Mouse (Mus musculus): ENCODE results near the gene Zfp574. TPM values are rescaled to one million over a fixed set of nuclear protein-coding genes. Genes with fewer than 3 reads are reported as not detected.

Gene Zfp574
- polyA plus RNA-seq, 1 experiment, result 65.0 TPM

DNA sequence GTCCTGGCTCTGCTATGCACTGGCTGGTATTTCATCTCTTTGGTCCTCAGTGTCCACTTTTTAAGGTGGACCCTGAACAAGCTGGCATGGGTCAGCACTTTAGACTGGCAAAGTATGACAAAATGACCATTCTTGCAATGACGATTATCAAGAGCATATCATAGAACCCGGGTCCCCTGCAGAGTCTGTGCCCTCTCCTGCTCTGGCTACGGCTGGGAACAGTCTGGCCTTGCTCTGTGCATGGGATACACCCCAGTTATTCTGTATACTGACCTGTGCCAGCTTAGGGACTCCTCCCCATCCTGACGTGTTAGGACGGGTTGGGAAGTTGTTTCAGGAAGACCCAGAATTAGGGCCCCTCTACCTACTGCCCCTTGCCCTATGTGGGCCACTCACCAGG is 14.5 kb upstream of the Zfp574 start:
- DNase-seq, result no peak
- no peak overlapping the region for H3K27ac ChIP-seq (ENCODE audit: control insufficient read depth, insufficient read depth, low read length)
- no peaks in the 10 kb centered on the region for H3K27me3 ChIP-seq (ENCODE audit: control insufficient read depth, insufficient read depth, low read length)
- no peaks in the 10 kb centered on the region for H3K36me3 ChIP-seq (ENCODE audit: control insufficient read depth, insufficient read depth, low read length)
- H3K4me3 ChIP-seq (ENCODE audit: control insufficient read depth, insufficient read depth, low read length), result no peak overlapping the region
- H3K4me1 ChIP-seq (replicated peaks; ENCODE audit: control insufficient read depth, insufficient read depth, low read length), result no peaks in the 10 kb centered on the region
- TF ChIP-seq POLR2A (IDR thresholded peaks at IDR 0.05; ENCODE audit: control insufficient read depth, extremely low read depth, insufficient read depth, low read length, poor library complexity) (no peak), CTCF (IDR thresholded peaks at IDR 0.05; ENCODE audit: borderline replicate concordance, control insufficient read depth, extremely low read depth, insufficient read depth, low read length, poor library complexity) (no peak)
- WGBS, result 94% methylated on average over 5 of the region's 5 CpGs

GRCm38 (mm10) chr7:25058394-25058793 is 14.0 kb upstream of the Zfp574 start:
- no peaks in the 10 kb centered on the region for H3K27me3 ChIP-seq (ENCODE audit: control insufficient read depth, insufficient read depth, low read length)
- no peak overlapping the region for H3K27ac ChIP-seq (ENCODE audit: control insufficient read depth, insufficient read depth, low read length)
- no peaks in the 10 kb centered on the region for H3K4me1 ChIP-seq (replicated peaks; ENCODE audit: control insufficient read depth, insufficient read depth, low read length)
- TF ChIP-seq CTCF (IDR thresholded peaks at IDR 0.05; ENCODE audit: borderline replicate concordance, control insufficient read depth, extremely low read depth, insufficient read depth, low read length, poor library complexity) (no peak), POLR2A (IDR thresholded peaks at IDR 0.05; ENCODE audit: control insufficient read depth, extremely low read depth, insufficient read depth, low read length, poor library complexity) (no peak)
- H3K36me3 ChIP-seq (ENCODE audit: control insufficient read depth, insufficient read depth, low read length), result no peaks in the 10 kb centered on the region
- 97% methylated on average over 8 of the region's 8 CpGs for WGBS
- H3K4me3 ChIP-seq (ENCODE audit: control insufficient read depth, insufficient read depth, low read length), result no peak overlapping the region
- no peak for DNase-seq

GRCm38 (mm10) chr7:25058836-25059235 is 13.5 kb upstream of the Zfp574 start:
- Histone ChIP-seq H3K27me3 (ENCODE audit: control insufficient read depth, insufficient read depth, low read length) (no peaks in the 10 kb centered on the region), H3K4me1 (replicated peaks; ENCODE audit: control insufficient read depth, insufficient read depth, low read length) (no peaks in the 10 kb centered on the region), H3K36me3 (ENCODE audit: control insufficient read depth, insufficient read depth, low read length) (no peaks in the 10 kb centered on the region), H3K4me3 (ENCODE audit: control insufficient read depth, insufficient read depth, low read length) (no peak overlapping the region), H3K27ac (ENCODE audit: control insufficient read depth, insufficient read depth, low read length) (no peak overlapping the region)
- no peak for DNase-seq
- 94% methylated on average over 14 of the region's 14 CpGs for WGBS
- TF ChIP-seq POLR2A (IDR thresholded peaks at IDR 0.05; ENCODE audit: control insufficient read depth, extremely low read depth, insufficient read depth, low read length, poor library complexity) (no peak), CTCF (IDR thresholded peaks at IDR 0.05; ENCODE audit: borderline replicate concordance, control insufficient read depth, extremely low read depth, insufficient read depth, low read length, poor library complexity) (no peak)

- H3K4me1 ChIP-seq (replicated peaks; ENCODE audit: control insufficient read depth, insufficient read depth, low read length), result no peaks in the 10 kb centered on the region
- H3K4me3 ChIP-seq (ENCODE audit: control insufficient read depth, insufficient read depth, low read length), result no peak overlapping the region
- 83% methylated on average over 6 of the region's 6 CpGs for WGBS
- no peak for DNase-seq
- TF ChIP-seq CTCF (IDR thresholded peaks at IDR 0.05; ENCODE audit: borderline replicate concordance, control insufficient read depth, extremely low read depth, insufficient read depth, low read length, poor library complexity), result no peak
- no peaks in the 10 kb centered on the region for H3K36me3 ChIP-seq (ENCODE audit: control insufficient read depth, insufficient read depth, low read length)
- H3K27ac ChIP-seq (ENCODE audit: control insufficient read depth, insufficient read depth, low read length), result no peak overlapping the region
- H3K27me3 ChIP-seq (ENCODE audit: control insufficient read depth, insufficient read depth, low read length), result no peaks in the 10 kb centered on the region
Observed at GRCm38 (mm10) chr7:25063346-25063745, 9.0 kb upstream of the Zfp574 start.

DNA sequence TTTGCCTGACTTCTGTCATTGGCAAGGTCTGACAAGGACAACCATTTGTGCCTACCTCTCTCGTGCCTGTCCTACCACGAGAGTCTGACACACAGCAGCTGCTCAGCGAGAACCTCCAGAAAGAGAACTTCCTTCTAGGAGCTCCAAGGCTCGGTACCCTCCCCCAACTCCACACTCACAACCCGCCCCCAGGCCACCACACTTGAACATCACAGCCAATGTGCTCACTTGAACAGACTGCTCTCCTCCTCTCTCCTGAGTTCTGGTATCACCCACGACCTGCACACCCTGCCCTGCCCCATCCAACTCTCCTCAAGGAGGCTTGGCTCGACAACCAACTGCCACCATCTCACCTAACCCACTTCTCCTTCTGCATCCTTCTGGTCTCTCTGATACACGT is 8.5 kb upstream of the Zfp574 start:
- WGBS, result 48% methylated on average over 8 of the region's 8 CpGs
- Histone ChIP-seq H3K27me3 (ENCODE audit: control insufficient read depth, insufficient read depth, low read length) (no peaks in the 10 kb centered on the region), H3K27ac (ENCODE audit: control insufficient read depth, insufficient read depth, low read length) (no peak overlapping the region), H3K4me3 (ENCODE audit: control insufficient read depth, insufficient read depth, low read length) (no peak overlapping the region), H3K4me1 (replicated peaks; ENCODE audit: control insufficient read depth, insufficient read depth, low read length) (no peaks in the 10 kb centered on the region), H3K36me3 (ENCODE audit: control insufficient read depth, insufficient read depth, low read length) (no peaks in the 10 kb centered on the region)
- TF ChIP-seq POLR2A (IDR thresholded peaks at IDR 0.05; ENCODE audit: control insufficient read depth, extremely low read depth, insufficient read depth, low read length, poor library complexity) (no peak), CTCF (IDR thresholded peaks at IDR 0.05; ENCODE audit: borderline replicate concordance, control insufficient read depth, extremely low read depth, insufficient read depth, low read length, poor library complexity) (no peak)
- DNase-seq, result no peak

GRCm38 (mm10) chr7:25067338-25067737 is 5.0 kb upstream of the Zfp574 start:
- 93% methylated on average over 7 of the region's 7 CpGs for WGBS
- no peak for DNase-seq
- no peaks in the 10 kb centered on the region for H3K36me3 ChIP-seq (ENCODE audit: control insufficient read depth, insufficient read depth, low read length)
- H3K27me3 ChIP-seq (ENCODE audit: control insufficient read depth, insufficient read depth, low read length), result no peaks in the 10 kb centered on the region; the same call in 1 of the 2 replicates
- H3K27ac ChIP-seq (ENCODE audit: control insufficient read depth, insufficient read depth, low read length), result no peak overlapping the region
- no peaks in the 10 kb centered on the region for H3K4me1 ChIP-seq (replicated peaks; ENCODE audit: control insufficient read depth, insufficient read depth, low read length)
- no peak overlapping the region for H3K4me3 ChIP-seq (ENCODE audit: control insufficient read depth, insufficient read depth, low read length)
- TF ChIP-seq CTCF (IDR thresholded peaks at IDR 0.05; ENCODE audit: borderline replicate concordance, control insufficient read depth, extremely low read depth, insufficient read depth, low read length, poor library complexity) (no peak), POLR2A (IDR thresholded peaks at IDR 0.05; ENCODE audit: control insufficient read depth, extremely low read depth, insufficient read depth, low read length, poor library complexity) (no peak)

- Histone ChIP-seq H3K4me3 (ENCODE audit: control insufficient read depth, insufficient read depth, low read length) (no peak overlapping the region), H3K27me3 (ENCODE audit: control insufficient read depth, insufficient read depth, low read length) (no peaks in the 10 kb centered on the region; the same call in 1 of the 2 replicates), H3K36me3 (ENCODE audit: control insufficient read depth, insufficient read depth, low read length) (no peaks in the 10 kb centered on the region), H3K4me1 (replicated peaks; ENCODE audit: control insufficient read depth, insufficient read depth, low read length) (peaks cover 6% of the 10 kb centered on the region), H3K27ac (ENCODE audit: control insufficient read depth, insufficient read depth, low read length) (no peak overlapping the region)
- WGBS, result 81% methylated on average over 22 of the region's 22 CpGs
- TF ChIP-seq POLR2A (IDR thresholded peaks at IDR 0.05; ENCODE audit: control insufficient read depth, extremely low read depth, insufficient read depth, low read length, poor library complexity), result no peak
- no peak for TF ChIP-seq CTCF (IDR thresholded peaks at IDR 0.05; ENCODE audit: borderline replicate concordance, control insufficient read depth, extremely low read depth, insufficient read depth, low read length, poor library complexity)
- DNase-seq, result no peak
Observed at GRCm38 (mm10) chr7:25067909-25068656, 4.3 kb upstream of the Zfp574 start.

Measured in thymus, adult 2 months (tissue).